Mouse (Mus musculus) liver, postnatal 0 days (tissue): Measurements from ENCODE around the gene Cmtr1. TPM values are rescaled to one million over a fixed set of nuclear protein-coding genes. Genes with fewer than 3 reads are reported as not detected.

ENCODE experiments used
- ATAC-seq: fragments of 200-750 bp; cut with Nextera tagmentation; 2 replicates; pipeline ENCODE4 v1.8.0; 2017; ENCODE audit warnings: mild to moderate bottlenecking, moderate library complexity
- DNase-seq: peaks from one replicate; pipeline ENCODE4 v3.0.0-alpha.2; 2016
- H3K27ac ChIP-seq: fragments of 300-500 bp; sonication (generic); 2 replicates; pipeline ENCODE4 v1.5.1; 2014; ENCODE audit warnings: antibody characterized with exemption, moderate library complexity, mild to moderate bottlenecking, low read depth
- H3K27me3 ChIP-seq: fragments of 300-500 bp; sonication (generic); 2 replicates; pipeline ENCODE4 v1.6.1; 2014; ENCODE audit warnings: low read length, control low read depth, mixed read lengths; ENCODE audit not compliant: insufficient read depth
- H3K36me3 ChIP-seq: fragments of 300-500 bp; sonication (generic); replicated peaks from 2 replicates; pipeline ENCODE4 v1.6.1; 2014; ENCODE audit warnings: mild to moderate bottlenecking, control low read depth, low read length, moderate library complexity, mixed read lengths; ENCODE audit not compliant: insufficient read depth
- H3K4me1 ChIP-seq: fragments of 300-500 bp; sonication (generic); 2 replicates; pipeline ENCODE4 v1.6.1; 2014; ENCODE audit warnings: antibody characterized with exemption, mild to moderate bottlenecking, control low read depth; ENCODE audit not compliant: insufficient read depth
- H3K4me2 ChIP-seq: fragments of 300-500 bp; sonication (generic); 2 replicates; pipeline ENCODE4 v1.6.1; 2014; ENCODE audit warnings: low read depth, mild to moderate bottlenecking, low read length, moderate library complexity, mixed read lengths
- H3K4me3 ChIP-seq: fragments of 300-500 bp; sonication (generic); 2 replicates; pipeline ENCODE4 v1.5.1; 2014; ENCODE audit warnings: low read depth, low read length
- H3K9ac ChIP-seq: fragments of 300-500 bp; sonication (generic); replicated peaks from 2 replicates; pipeline ENCODE4 v1.6.1; 2014; ENCODE audit warnings: mild to moderate bottlenecking, moderate library complexity
- H3K9me3 ChIP-seq: fragments of 300-500 bp; sonication (generic); 2 replicates; pipeline ENCODE4 v1.6.1; 2016; ENCODE audit warnings: mild to moderate bottlenecking, control low read depth, low read length, mixed read lengths
- CTCF ChIP-seq: sonication (generic); IDR thresholded peaks from 2 replicates; pipeline ENCODE4 v1.5.1; 2016; ENCODE audit warnings: antibody characterized with exemption, low read depth
- EP300 ChIP-seq: IDR thresholded peaks from 2 replicates; pipeline ENCODE4 v1.6.1; 2016; ENCODE audit warnings: antibody characterized with exemption, low read depth, mild to moderate bottlenecking
- WGBS: fragments of 180-500 bp; shearing (Covaris S2); extraction: QIAGEN DNeasy Blood & Tissue Kit; methylation state at CpG from one replicate; pipeline ENCODE4 v1.1.7; 2014; ENCODE audit not compliant: insufficient replicate concordance; 5-methylcytosine and 5-hydroxymethylcytosine counted together
- polyA plus RNA-seq: library from polyadenylated mRNA; unstranded; fragments of >200 nt; fragmentation: Nextera tagmentation; extraction: Ambion mirVana; gene quantifications from 2 replicates; pipeline ENCODE4 v1.2.1, GENCODE M21; 2015

The Cmtr1 gene
- polyA plus RNA-seq, 1 experiment from 2014 or later = 57.2 TPM

DNA sequence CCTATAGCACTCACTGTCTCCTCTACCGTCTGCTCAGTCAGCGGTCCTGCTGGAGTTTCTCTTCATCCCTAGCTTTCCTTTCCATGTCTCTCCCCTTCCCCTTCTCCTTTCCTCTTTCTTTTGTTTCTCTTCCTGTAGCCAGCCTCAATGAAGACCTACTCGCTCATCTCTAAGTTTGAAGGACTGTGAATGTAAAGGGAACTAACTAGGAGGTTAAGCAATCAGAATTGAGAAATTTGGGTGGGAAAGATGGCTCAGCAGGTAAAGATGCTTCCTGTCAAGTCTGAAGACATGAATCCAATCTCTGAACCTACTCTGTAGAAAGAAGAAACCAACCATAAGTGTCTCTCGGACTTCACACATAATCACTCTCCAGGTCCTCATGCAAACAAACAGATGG, 12.9 kb downstream of the Cmtr1 start:
- no peak for DNase-seq
- H3K4me1 ChIP-seq = peaks cover 16% of the 10 kb centered on the region
- H3K27me3 ChIP-seq = no peaks in the 10 kb centered on the region
- no peaks in the 10 kb centered on the region for H3K9me3 ChIP-seq
- H3K27ac ChIP-seq = peak overlapping the region; percentile 55
- ATAC-seq = no peak
- no peak overlapping the region for H3K4me3 ChIP-seq
- peaks cover 68% of the 10 kb centered on the region for H3K36me3 ChIP-seq
- no peak overlapping the region for H3K9ac ChIP-seq
- no peak overlapping the region for H3K4me2 ChIP-seq
- TF ChIP-seq EP300 (no peak), CTCF (no peak)
- WGBS = 70% methylated on average over 4 of the region's 4 CpGs

DNA sequence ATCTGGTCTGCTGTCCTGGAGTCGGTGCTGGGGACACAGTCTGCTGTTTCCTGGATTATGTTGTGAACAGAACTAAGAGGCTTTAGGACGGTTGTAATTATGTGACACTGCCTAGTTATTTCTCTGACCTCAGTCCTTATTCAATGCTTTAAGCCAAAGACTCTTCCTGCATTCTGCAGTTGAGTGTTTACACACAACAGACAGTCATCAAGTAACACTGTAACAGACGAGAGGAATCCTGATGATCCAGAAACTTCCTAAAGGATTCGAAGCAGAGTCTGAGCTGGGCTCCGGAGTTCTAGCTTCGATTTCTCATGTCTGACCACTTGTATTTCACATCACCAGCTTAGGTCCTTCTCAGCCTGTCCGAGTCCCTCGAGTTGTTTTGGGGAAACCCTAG, 18.1 kb downstream of the Cmtr1 start:
- DNase-seq (no peak), ATAC-seq (no peak)
- Histone ChIP-seq H3K27me3 (no peaks in the 10 kb centered on the region), H3K9me3 (no peaks in the 10 kb centered on the region), H3K36me3 (peaks cover 93% of the 10 kb centered on the region), H3K4me1 (no peaks in the 10 kb centered on the region), H3K9ac (no peak overlapping the region), H3K27ac (0 out of 2 replicates have a peak overlapping the region, but pooled peaks have one; percentile 0), H3K4me2 (no peak overlapping the region), H3K4me3 (no peak overlapping the region)
- 86% methylated on average over 8 of the region's 8 CpGs for WGBS
- TF ChIP-seq EP300 (no peak), CTCF (no peak)

DNA sequence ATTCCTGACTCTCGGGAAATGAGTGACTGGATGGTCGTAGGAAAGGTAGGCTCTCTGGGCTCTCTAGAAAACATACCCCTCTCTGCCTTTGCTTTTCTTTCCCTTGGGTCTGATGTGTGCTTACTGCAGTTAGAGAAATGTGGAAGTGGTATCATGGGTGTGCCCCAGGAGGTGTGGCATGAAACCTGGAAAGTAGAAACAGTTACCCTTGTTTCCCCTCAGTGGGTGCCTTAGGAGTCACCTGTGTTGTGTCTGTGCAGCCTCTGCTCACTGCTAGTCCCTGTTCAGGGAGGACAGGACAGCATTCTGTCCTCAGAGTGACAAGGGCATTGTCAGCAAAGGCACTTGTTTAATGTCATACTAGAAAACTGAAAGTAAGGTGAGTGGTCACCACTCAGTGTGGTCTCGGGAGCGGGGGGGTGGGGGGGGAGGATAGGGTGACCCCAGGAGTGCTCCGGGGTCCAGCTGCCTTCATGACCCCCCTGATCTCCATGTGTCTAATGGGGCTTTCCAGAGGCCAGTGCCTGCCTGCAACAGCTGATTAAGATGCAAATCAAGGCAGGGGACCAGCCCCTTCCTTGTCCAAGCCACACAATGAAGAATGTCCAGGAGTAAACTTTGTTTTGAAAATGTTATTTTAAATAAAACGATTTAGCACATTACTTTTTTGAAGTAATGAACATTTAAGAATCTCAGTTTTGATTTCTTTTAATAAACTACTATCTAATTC, 18.8 kb downstream of the Cmtr1 start:
- 81% methylated on average over 6 of the region's 6 CpGs for WGBS
- Histone ChIP-seq H3K9me3 (no peaks in the 10 kb centered on the region), H3K4me3 (no peak overlapping the region), H3K4me1 (no peaks in the 10 kb centered on the region), H3K36me3 (peaks cover 94% of the 10 kb centered on the region), H3K27me3 (no peaks in the 10 kb centered on the region), H3K27ac (0 out of 2 replicates have a peak overlapping the region, but pooled peaks have one; percentile 0), H3K4me2 (peak overlapping the region; percentile 0; the same call in 1 of the 2 replicates), H3K9ac (no peak overlapping the region)
- TF ChIP-seq CTCF (no peak), EP300 (no peak)
- DNase-seq = no peak
- ATAC-seq = no peak

DNA sequence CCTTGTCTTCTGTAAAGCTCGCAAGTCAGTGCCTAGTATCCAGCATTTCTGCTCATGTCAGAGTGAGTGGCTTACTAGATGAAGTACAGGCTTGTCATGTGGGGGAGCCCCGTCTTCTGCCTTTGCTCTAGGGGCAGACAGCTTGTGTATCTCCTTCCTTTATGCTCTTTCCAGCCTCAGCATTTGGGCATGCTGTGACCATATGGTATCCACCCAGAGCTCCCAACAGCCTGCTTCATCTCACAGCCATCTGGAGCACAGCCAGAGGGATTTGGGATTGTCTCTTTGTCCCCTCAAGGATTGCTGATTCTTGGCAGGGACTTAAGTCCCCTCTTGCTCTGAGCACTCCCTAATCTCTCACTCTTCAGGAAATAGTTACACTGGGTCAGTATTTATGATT, 19.8 kb downstream of the Cmtr1 start:
- Histone ChIP-seq H3K27ac (no peak overlapping the region), H3K36me3 (peaks cover 97% of the 10 kb centered on the region), H3K4me2 (no peak overlapping the region), H3K27me3 (no peaks in the 10 kb centered on the region), H3K4me3 (no peak overlapping the region), H3K9me3 (no peaks in the 10 kb centered on the region), H3K4me1 (no peaks in the 10 kb centered on the region), H3K9ac (no peak overlapping the region)
- 93% methylated on average over 2 of the region's 2 CpGs for WGBS
- no peak for DNase-seq
- no peak for ATAC-seq
- TF ChIP-seq EP300 (no peak), CTCF (no peak)

DNA sequence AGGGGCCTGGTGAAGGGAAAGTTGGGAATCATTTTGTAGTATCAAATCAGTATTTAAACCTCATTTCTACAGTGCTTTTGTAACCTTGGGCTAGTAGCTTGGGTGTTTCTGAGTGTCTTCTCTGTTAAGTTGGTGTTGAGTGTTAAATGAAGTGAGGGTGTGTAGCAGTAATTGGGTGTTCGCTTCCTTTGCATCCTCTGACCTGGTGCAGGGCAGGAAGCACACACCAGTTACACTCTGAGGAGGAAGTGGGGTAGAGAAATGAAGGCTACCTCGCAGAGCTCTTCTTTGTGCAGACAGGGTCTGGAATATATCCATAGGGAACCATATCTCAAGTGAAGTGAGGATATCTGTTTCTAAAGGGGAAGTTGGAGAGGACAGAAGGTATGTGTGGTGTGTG, 20.5 kb downstream of the Cmtr1 start:
- Histone ChIP-seq H3K4me1 (no peaks in the 10 kb centered on the region), H3K27ac (no peak overlapping the region), H3K4me2 (no peak overlapping the region), H3K9me3 (no peaks in the 10 kb centered on the region), H3K9ac (no peak overlapping the region), H3K4me3 (no peak overlapping the region), H3K36me3 (peaks cover 97% of the 10 kb centered on the region), H3K27me3 (no peaks in the 10 kb centered on the region)
- TF ChIP-seq EP300 = no peak
- TF ChIP-seq CTCF = no peak
- ATAC-seq (no peak), DNase-seq (no peak)
- WGBS = 69% methylated on average over 2 of the region's 2 CpGs

DNA sequence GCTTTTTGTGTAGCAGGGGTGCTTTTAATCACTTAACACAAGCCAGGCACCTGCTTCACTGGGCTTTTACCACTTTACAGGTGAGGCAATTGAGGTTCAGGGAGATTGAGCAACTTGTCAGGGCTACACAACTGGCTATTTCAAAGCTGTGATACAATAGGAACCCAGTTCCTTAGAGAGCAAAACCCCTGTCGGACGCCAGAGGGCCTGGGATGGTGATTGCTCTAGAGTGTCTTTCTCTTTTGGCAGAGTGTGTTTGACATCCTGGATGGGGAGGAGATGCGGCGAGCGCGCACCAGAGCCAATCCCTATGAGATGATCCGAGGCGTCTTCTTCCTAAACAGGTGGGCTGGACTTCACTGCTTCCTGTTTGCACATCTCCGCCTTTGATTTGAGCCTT, 21.3 kb downstream of the Cmtr1 start:
- H3K36me3 ChIP-seq = peaks cover 97% of the 10 kb centered on the region

More for the DNA sequence above, 21.3 kb downstream of the Cmtr1 start:
- DNase-seq (no peak), ATAC-seq (no peak)
- no peak overlapping the region for H3K4me3 ChIP-seq
- no peak overlapping the region for H3K4me2 ChIP-seq
- no peak for TF ChIP-seq EP300
- 0 out of 2 replicates have a peak, but pooled peaks have one; percentile 5 for TF ChIP-seq CTCF
- 0 out of 2 replicates have a peak overlapping the region, but pooled peaks have one; percentile 44 for H3K27ac ChIP-seq
- no peaks in the 10 kb centered on the region for H3K4me1 ChIP-seq
- no peaks in the 10 kb centered on the region for H3K27me3 ChIP-seq
- no peaks in the 10 kb centered on the region for H3K9me3 ChIP-seq
- no peak overlapping the region for H3K9ac ChIP-seq
- 82% methylated on average over 9 of the region's 9 CpGs for WGBS
